In genomic region chr11:51446711-51447425, GRCm38 (mm10) we compare ENCODE assay signal across 9 mouse cellular contexts.
DNase-seq lines count a peak whose midpoint lies in the region; ATAC-seq and TF ChIP-seq lines count a peak whose summit lies in the region.
"Had no signal": no experiment of that assay in that cellular context is flagged by ENCODE, and none has a peak within 500 bp of the region (broad histone marks: within the 10 kb centered on the region; RNA-seq: fewer than 3 reads in every experiment).

No protein-coding gene starts in this region.

- H3K4me1 ChIP-seq in midbrain, embryonic 10.5 days: peaks cover 28% of the 10 kb centered on the region
- H3K4me1 ChIP-seq in midbrain, embryonic 13.5 days (replicated peaks): peaks cover 7% of the 10 kb centered on the region
- peaks cover 19% of the 10 kb centered on the region for H3K4me1 ChIP-seq in limb, embryonic 10.5 days
- no peaks in the 10 kb centered on the region for H3K4me1 ChIP-seq in olfactory bulb, adult 2 months (ENCODE audit: control insufficient read depth, insufficient read depth, low read length)

- 39% methylated on average over 6 of the region's 6 CpGs for WGBS in midbrain, embryonic 10.5 days
- 36% methylated on average over 6 of the region's 6 CpGs for WGBS in midbrain, embryonic 13.5 days
- 36% methylated on average over 6 of the region's 6 CpGs for WGBS in limb, embryonic 10.5 days
- 52% methylated on average over 6 of the region's 6 CpGs for WGBS in olfactory bulb, adult 2 months

- DNase-seq in midbrain, embryonic 10.5 days (ENCODE audit: low spot score): peak; percentile 54
- peak; percentile 28 for DNase-seq in WW6 (ENCODE audit: low read depth, low spot score)
- peak; percentile 27 to 68 for DNase-seq in cerebellum, postnatal 25 days
- DNase-seq in heart, postnatal 4 days: peak; percentile 75
- peak; percentile 76 for DNase-seq in limb, embryonic 10.5 days (ENCODE audit: low spot score)
- DNase-seq in Muller cell, postnatal 12 days (ENCODE audit: inconsistent ontology term): no peak

- H3K27me3 ChIP-seq in midbrain, embryonic 10.5 days (ENCODE audit: low read depth, poor library complexity, severe bottlenecking): no peaks in the 10 kb centered on the region
- no peaks in the 10 kb centered on the region for H3K27me3 ChIP-seq in midbrain, embryonic 13.5 days
- no peaks in the 10 kb centered on the region for H3K27me3 ChIP-seq in limb, embryonic 10.5 days (ENCODE audit: low read depth, poor library complexity, severe bottlenecking)
- H3K27me3 ChIP-seq: embryonic facial prominence, embryonic 13.5 days had no signal

- H3K27ac ChIP-seq in midbrain, embryonic 10.5 days (replicated peaks): 0 out of 2 replicates have a peak overlapping the region, but pooled peaks have one; percentile 42
- H3K27ac ChIP-seq in midbrain, embryonic 13.5 days: no peak overlapping the region
- H3K27ac ChIP-seq in limb, embryonic 10.5 days: 0 out of 2 replicates have a peak overlapping the region, but pooled peaks have one; percentile 47
- no peak overlapping the region for H3K27ac ChIP-seq in olfactory bulb, adult 2 months (ENCODE audit: insufficient read depth, low read depth, low read length)
- H3K27ac ChIP-seq: embryonic facial prominence, embryonic 13.5 days had no signal

- ATAC-seq in midbrain, embryonic 13.5 days: no peak

- no peak for TF ChIP-seq POLR2A in olfactory bulb, adult 2 months (IDR thresholded peaks at IDR 0.05; ENCODE audit: insufficient read depth, low read depth, low read length)

- H3K4me2 ChIP-seq in midbrain, embryonic 13.5 days (replicated peaks): no peak overlapping the region
- H3K4me2 ChIP-seq: embryonic facial prominence, embryonic 13.5 days had no signal

- no peaks in the 10 kb centered on the region for H3K36me3 ChIP-seq in midbrain, embryonic 10.5 days
- H3K36me3 ChIP-seq in midbrain, embryonic 13.5 days: no peaks in the 10 kb centered on the region
- peaks cover 5% of the 10 kb centered on the region; the same call in 1 of the 2 replicates for H3K36me3 ChIP-seq in limb, embryonic 10.5 days
- H3K36me3 ChIP-seq: embryonic facial prominence, embryonic 13.5 days had no signal

- no peaks in the 10 kb centered on the region for H3K9me3 ChIP-seq in midbrain, embryonic 10.5 days (replicated peaks)
- H3K9me3 ChIP-seq in midbrain, embryonic 13.5 days: no peaks in the 10 kb centered on the region
- no peaks in the 10 kb centered on the region for H3K9me3 ChIP-seq in limb, embryonic 10.5 days (replicated peaks)
- H3K9me3 ChIP-seq: embryonic facial prominence, embryonic 13.5 days had no signal

- no peak overlapping the region for H3K9ac ChIP-seq in midbrain, embryonic 13.5 days (replicated peaks)
- H3K9ac ChIP-seq: embryonic facial prominence, embryonic 13.5 days had no signal

- H3K4me3 ChIP-seq in midbrain, embryonic 10.5 days: no peak overlapping the region
- H3K4me3 ChIP-seq in midbrain, embryonic 13.5 days (replicated peaks): no peak overlapping the region
- no peak overlapping the region for H3K4me3 ChIP-seq in limb, embryonic 10.5 days
- H3K4me3 ChIP-seq in olfactory bulb, adult 2 months (ENCODE audit: insufficient read depth, low read depth, low read length): no peak overlapping the region
- H3K4me3 ChIP-seq: embryonic facial prominence, embryonic 13.5 days had no signal

- peak; percentile 47; the same call in 1 of the 2 replicates for TF ChIP-seq CTCF in olfactory bulb, adult 2 months (IDR thresholded peaks at IDR 0.05; ENCODE audit: insufficient read depth, low read depth, low read length)

Comparison
In these comparisons a context has a peak if more than half of its experiments do, and no peak if none do; other contexts are left out.
1. H3K27ac ChIP-seq: peak in midbrain, embryonic 10.5 days (single experiment) and limb, embryonic 10.5 days (single experiment); none in midbrain, embryonic 13.5 days (single experiment) and olfactory bulb, adult 2 months (single experiment).